Mouse (Mus musculus): ENCODE measurements at regions not wholly inside any gene's neighbourhood (a gene's known extent, or its start where the extent isn't known, plus 50 kb on each side); places are given as distances from the start of the nearest gene placed in this dataset.

- Histone ChIP-seq H3K4me3 (ENCODE audit: insufficient read depth, poor library complexity, severe bottlenecking) (no peak overlapping the region), H3K79me3 (ENCODE audit: low read depth) (no peaks in the 10 kb centered on the region), H3K79me2 (ENCODE audit: control insufficient read depth, insufficient read depth) (no peaks in the 10 kb centered on the region), H3K27me3 (ENCODE audit: control insufficient read depth, insufficient read depth, insufficient read length) (no peaks in the 10 kb centered on the region), H3ac (ENCODE audit: control insufficient read depth, insufficient read length, low read depth) (no peak overlapping the region), H3K36me3 (ENCODE audit: control insufficient read depth, insufficient read depth) (no peaks in the 10 kb centered on the region)
- TF ChIP-seq CTCF (IDR thresholded peaks at IDR 0.05; ENCODE audit: control insufficient read depth, insufficient read depth, insufficient read length) (no peak), MAX (IDR thresholded peaks at IDR 0.05) (no peak), USF1 (IDR thresholded peaks at IDR 0.05; ENCODE audit: low read depth) (no peak), MYOG (IDR thresholded peaks at IDR 0.05; ENCODE audit: control insufficient read depth, extremely low read depth, insufficient read length) (no peak), CEBPB (IDR thresholded peaks at IDR 0.05; ENCODE audit: low read depth) (no peak), FOSL1 (IDR thresholded peaks at IDR 0.05; ENCODE audit: insufficient read depth, low read length, poor library complexity, severe bottlenecking) (no peak), MYOD1 (IDR thresholded peaks at IDR 0.05; ENCODE audit: control insufficient read depth, insufficient read length, low read depth) (no peak)
Measured at GRCm38 (mm10) chr1:45575131-45575530, 72.0 kb upstream of the Col5a2 start.

- no peaks in the 10 kb centered on the region for H3K79me3 ChIP-seq (ENCODE audit: low read depth)
- H3K4me3 ChIP-seq (ENCODE audit: insufficient read depth, poor library complexity, severe bottlenecking) = no peak overlapping the region
- TF ChIP-seq FOSL1 (IDR thresholded peaks at IDR 0.05; ENCODE audit: insufficient read depth, low read length, poor library complexity, severe bottlenecking) (no peak), MAX (IDR thresholded peaks at IDR 0.05) (no peak), MYOG (IDR thresholded peaks at IDR 0.05; ENCODE audit: control insufficient read depth, extremely low read depth, insufficient read length) (no peak), CEBPB (IDR thresholded peaks at IDR 0.05; ENCODE audit: low read depth) (no peak), MYOD1 (IDR thresholded peaks at IDR 0.05; ENCODE audit: control insufficient read depth, insufficient read length, low read depth) (no peak), USF1 (IDR thresholded peaks at IDR 0.05; ENCODE audit: low read depth) (no peak), CTCF (IDR thresholded peaks at IDR 0.05; ENCODE audit: control insufficient read depth, insufficient read depth, insufficient read length) (no peak)
- H3K27me3 ChIP-seq (ENCODE audit: control insufficient read depth, insufficient read depth, insufficient read length) = no peaks in the 10 kb centered on the region
- no peaks in the 10 kb centered on the region for H3K36me3 ChIP-seq (ENCODE audit: control insufficient read depth, insufficient read depth)
- H3ac ChIP-seq (ENCODE audit: control insufficient read depth, insufficient read length, low read depth) = no peak overlapping the region
- H3K79me2 ChIP-seq (ENCODE audit: control insufficient read depth, insufficient read depth) = no peaks in the 10 kb centered on the region
Measured at GRCm38 (mm10) chr1:45580466-45580865, 77.4 kb upstream of the Col5a2 start.

- no peaks in the 10 kb centered on the region for H3K27me3 ChIP-seq (ENCODE audit: control insufficient read depth, insufficient read depth, insufficient read length)
- no peaks in the 10 kb centered on the region for H3K79me2 ChIP-seq (ENCODE audit: control insufficient read depth, insufficient read depth)
- no peak overlapping the region for H3K4me3 ChIP-seq (ENCODE audit: insufficient read depth, poor library complexity, severe bottlenecking)
- TF ChIP-seq CEBPB (IDR thresholded peaks at IDR 0.05; ENCODE audit: low read depth) = peak; percentile 46
- TF ChIP-seq MYOD1 (IDR thresholded peaks at IDR 0.05; ENCODE audit: control insufficient read depth, insufficient read length, low read depth) = peak; percentile 50
- no peak for TF ChIP-seq CTCF (IDR thresholded peaks at IDR 0.05; ENCODE audit: control insufficient read depth, insufficient read depth, insufficient read length)
- H3ac ChIP-seq (ENCODE audit: control insufficient read depth, insufficient read length, low read depth) = no peak overlapping the region
- H3K36me3 ChIP-seq (ENCODE audit: control insufficient read depth, insufficient read depth) = no peaks in the 10 kb centered on the region
- H3K79me3 ChIP-seq (ENCODE audit: low read depth) = no peaks in the 10 kb centered on the region
Measured at GRCm38 (mm10) chr1:45587351-45588025, 84.4 kb upstream of the Col5a2 start.

GRCm38 (mm10) chr1:45597316-45597715 lies 94.2 kb upstream of the Col5a2 start:
- no peak for TF ChIP-seq USF1 (IDR thresholded peaks at IDR 0.05; ENCODE audit: low read depth)
- no peak for TF ChIP-seq FOSL1 (IDR thresholded peaks at IDR 0.05; ENCODE audit: insufficient read depth, low read length, poor library complexity, severe bottlenecking)
- TF ChIP-seq CTCF (IDR thresholded peaks at IDR 0.05; ENCODE audit: control insufficient read depth, insufficient read depth, insufficient read length) = no peak
- TF ChIP-seq CEBPB (IDR thresholded peaks at IDR 0.05; ENCODE audit: low read depth) = no peak
- no peak for TF ChIP-seq MYOG (IDR thresholded peaks at IDR 0.05; ENCODE audit: control insufficient read depth, extremely low read depth, insufficient read length)
- TF ChIP-seq MAX (IDR thresholded peaks at IDR 0.05) = no peak
- no peak for TF ChIP-seq MYOD1 (IDR thresholded peaks at IDR 0.05; ENCODE audit: control insufficient read depth, insufficient read length, low read depth)
- Histone ChIP-seq H3ac (ENCODE audit: control insufficient read depth, insufficient read length, low read depth) (no peak overlapping the region), H3K36me3 (ENCODE audit: control insufficient read depth, insufficient read depth) (no peaks in the 10 kb centered on the region), H3K4me3 (ENCODE audit: insufficient read depth, poor library complexity, severe bottlenecking) (no peak overlapping the region), H3K27me3 (ENCODE audit: control insufficient read depth, insufficient read depth, insufficient read length) (no peaks in the 10 kb centered on the region), H3K79me3 (ENCODE audit: low read depth) (no peaks in the 10 kb centered on the region), H3K79me2 (ENCODE audit: control insufficient read depth, insufficient read depth) (no peaks in the 10 kb centered on the region)

GRCm38 (mm10) chr1:45599421-45599820 lies 96.3 kb upstream of the Col5a2 start:
- H3K36me3 ChIP-seq (ENCODE audit: control insufficient read depth, insufficient read depth) = no peaks in the 10 kb centered on the region
- H3K27me3 ChIP-seq (ENCODE audit: control insufficient read depth, insufficient read depth, insufficient read length) = no peaks in the 10 kb centered on the region
- H3ac ChIP-seq (ENCODE audit: control insufficient read depth, insufficient read length, low read depth) = no peak overlapping the region
- TF ChIP-seq CEBPB (IDR thresholded peaks at IDR 0.05; ENCODE audit: low read depth) (no peak), MAX (IDR thresholded peaks at IDR 0.05) (no peak), FOSL1 (IDR thresholded peaks at IDR 0.05; ENCODE audit: insufficient read depth, low read length, poor library complexity, severe bottlenecking) (no peak), MYOG (IDR thresholded peaks at IDR 0.05; ENCODE audit: control insufficient read depth, extremely low read depth, insufficient read length) (no peak), MYOD1 (IDR thresholded peaks at IDR 0.05; ENCODE audit: control insufficient read depth, insufficient read length, low read depth) (no peak), CTCF (IDR thresholded peaks at IDR 0.05; ENCODE audit: control insufficient read depth, insufficient read depth, insufficient read length) (no peak), USF1 (IDR thresholded peaks at IDR 0.05; ENCODE audit: low read depth) (no peak)
- no peak overlapping the region for H3K4me3 ChIP-seq (ENCODE audit: insufficient read depth, poor library complexity, severe bottlenecking)
- no peaks in the 10 kb centered on the region for H3K79me2 ChIP-seq (ENCODE audit: control insufficient read depth, insufficient read depth)
- no peaks in the 10 kb centered on the region for H3K79me3 ChIP-seq (ENCODE audit: low read depth)

GRCm38 (mm10) chr1:45600011-45600410 lies 96.9 kb upstream of the Col5a2 start:
- TF ChIP-seq MYOD1 (IDR thresholded peaks at IDR 0.05; ENCODE audit: control insufficient read depth, insufficient read length, low read depth) = no peak
- no peak for TF ChIP-seq MYOG (IDR thresholded peaks at IDR 0.05; ENCODE audit: control insufficient read depth, extremely low read depth, insufficient read length)
- TF ChIP-seq CEBPB (IDR thresholded peaks at IDR 0.05; ENCODE audit: low read depth) = no peak
- no peak for TF ChIP-seq CTCF (IDR thresholded peaks at IDR 0.05; ENCODE audit: control insufficient read depth, insufficient read depth, insufficient read length)
- no peak for TF ChIP-seq USF1 (IDR thresholded peaks at IDR 0.05; ENCODE audit: low read depth)
- no peak for TF ChIP-seq FOSL1 (IDR thresholded peaks at IDR 0.05; ENCODE audit: insufficient read depth, low read length, poor library complexity, severe bottlenecking)
- no peak for TF ChIP-seq MAX (IDR thresholded peaks at IDR 0.05)
- no peak overlapping the region for H3K4me3 ChIP-seq (ENCODE audit: insufficient read depth, poor library complexity, severe bottlenecking)

More at GRCm38 (mm10) chr1:45600011-45600410, 96.9 kb upstream of the Col5a2 start:
- no peaks in the 10 kb centered on the region for H3K27me3 ChIP-seq (ENCODE audit: control insufficient read depth, insufficient read depth, insufficient read length)
- no peaks in the 10 kb centered on the region for H3K36me3 ChIP-seq (ENCODE audit: control insufficient read depth, insufficient read depth)
- no peaks in the 10 kb centered on the region for H3K79me3 ChIP-seq (ENCODE audit: low read depth)
- H3K79me2 ChIP-seq (ENCODE audit: control insufficient read depth, insufficient read depth) = no peaks in the 10 kb centered on the region
- H3ac ChIP-seq (ENCODE audit: control insufficient read depth, insufficient read length, low read depth) = no peak overlapping the region
